Mouse (Mus musculus): ENCODE data around the gene Wdr63. TPM values are rescaled to one million over a fixed set of nuclear protein-coding genes. Genes with fewer than 3 reads are reported as not detected.

Wdr63 gene
- polyA plus RNA-seq, 1 experiment from 2014 or later: 0.31 TPM

GRCm38 (mm10) chr3:146134834-146135233 lies 26.9 kb upstream of the Wdr63 start:
- H3K27me3 ChIP-seq (ENCODE audit: control insufficient read depth, insufficient read depth, low read length): no peaks in the 10 kb centered on the region
- H3K4me2 ChIP-seq (ENCODE audit: low read depth, low read length): no peak overlapping the region
- H3K9ac ChIP-seq (replicated peaks; ENCODE audit: low read depth, low read length): no peak overlapping the region
- no peaks in the 10 kb centered on the region for H3K36me3 ChIP-seq (ENCODE audit: control insufficient read depth, insufficient read depth, low read length)
- no peak for ATAC-seq (ENCODE audit: low read depth)
- H3K4me1 ChIP-seq (ENCODE audit: control insufficient read depth, insufficient read depth, low read length): no peaks in the 10 kb centered on the region
- H3K9me3 ChIP-seq (ENCODE audit: control insufficient read depth, low read length): no peaks in the 10 kb centered on the region
- 82% methylated on average over 9 of the region's 9 CpGs for WGBS
- no peak overlapping the region for H3K4me3 ChIP-seq (ENCODE audit: low read depth, low read length)
- no peak overlapping the region for H3K27ac ChIP-seq (ENCODE audit: low read depth, low read length)

- H3K4me2 ChIP-seq (ENCODE audit: low read depth, low read length): no peak overlapping the region
- H3K4me1 ChIP-seq (ENCODE audit: control insufficient read depth, insufficient read depth, low read length): no peaks in the 10 kb centered on the region
- H3K4me3 ChIP-seq (ENCODE audit: low read depth, low read length): no peak overlapping the region
- no peak for ATAC-seq (ENCODE audit: low read depth)
- H3K27me3 ChIP-seq (ENCODE audit: control insufficient read depth, insufficient read depth, low read length): no peaks in the 10 kb centered on the region
- no peak overlapping the region for H3K27ac ChIP-seq (ENCODE audit: low read depth, low read length)
- no peaks in the 10 kb centered on the region for H3K9me3 ChIP-seq (ENCODE audit: control insufficient read depth, low read length)
- H3K36me3 ChIP-seq (ENCODE audit: control insufficient read depth, insufficient read depth, low read length): no peaks in the 10 kb centered on the region
- no peak overlapping the region for H3K9ac ChIP-seq (replicated peaks; ENCODE audit: low read depth, low read length)
- WGBS: 79% methylated on average over 6 of the region's 6 CpGs
Observed at GRCm38 (mm10) chr3:146127205-146127604, 19.3 kb upstream of the Wdr63 start.

- Histone ChIP-seq H3K4me1 (ENCODE audit: control insufficient read depth, insufficient read depth, low read length) (peaks cover 6% of the 10 kb centered on the region; the same call in 1 of the 2 replicates), H3K27ac (ENCODE audit: low read depth, low read length) (no peak overlapping the region), H3K9me3 (ENCODE audit: control insufficient read depth, low read length) (no peaks in the 10 kb centered on the region), H3K9ac (replicated peaks; ENCODE audit: low read depth, low read length) (no peak overlapping the region), H3K36me3 (ENCODE audit: control insufficient read depth, insufficient read depth, low read length) (no peaks in the 10 kb centered on the region), H3K4me3 (ENCODE audit: low read depth, low read length) (no peak overlapping the region), H3K4me2 (ENCODE audit: low read depth, low read length) (no peak overlapping the region), H3K27me3 (ENCODE audit: control insufficient read depth, insufficient read depth, low read length) (no peaks in the 10 kb centered on the region)
- ATAC-seq (ENCODE audit: low read depth): peak; percentile 56; the same call in 1 of the 2 replicates
- 59% methylated on average over 9 of the region's 9 CpGs for WGBS
Observed at GRCm38 (mm10) chr3:146123464-146123825, 15.5 kb upstream of the Wdr63 start.

DNA sequence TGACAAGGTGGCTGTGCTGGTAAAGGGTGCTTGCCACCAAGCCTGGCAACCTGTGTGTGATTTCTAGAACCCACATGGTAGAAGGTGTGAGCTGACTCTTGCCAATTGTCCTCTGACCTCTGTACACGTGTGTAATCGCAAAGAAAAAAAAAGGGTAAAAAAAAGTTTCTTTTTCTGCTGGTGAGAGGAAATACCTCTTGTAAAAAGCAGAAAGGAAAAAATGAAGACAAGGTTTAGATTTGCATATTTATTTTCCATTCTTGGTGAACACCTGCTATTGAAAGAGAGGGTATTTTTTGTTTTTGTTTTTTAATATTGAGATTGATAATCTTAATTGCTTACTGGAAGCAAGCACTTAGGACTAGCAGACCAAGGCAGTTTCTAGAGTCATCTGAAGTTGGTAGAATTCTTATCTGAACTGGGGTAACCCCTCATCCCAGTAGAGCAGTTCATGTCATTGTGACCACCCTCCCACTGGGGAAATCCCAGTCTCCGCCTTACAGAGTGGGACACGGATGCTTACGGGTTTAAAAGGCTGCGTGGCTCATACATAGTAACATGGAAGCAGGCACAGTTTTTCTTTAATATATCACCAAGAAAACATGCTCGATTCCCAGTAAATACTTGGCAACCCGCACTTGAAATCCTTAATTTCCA lies 15.0 kb upstream of the Wdr63 start:
- Histone ChIP-seq H3K4me3 (ENCODE audit: low read depth, low read length) (no peak overlapping the region), H3K36me3 (ENCODE audit: control insufficient read depth, insufficient read depth, low read length) (no peaks in the 10 kb centered on the region), H3K4me2 (ENCODE audit: low read depth, low read length) (no peak overlapping the region), H3K27ac (ENCODE audit: low read depth, low read length) (no peak overlapping the region), H3K9me3 (ENCODE audit: control insufficient read depth, low read length) (no peaks in the 10 kb centered on the region), H3K9ac (replicated peaks; ENCODE audit: low read depth, low read length) (no peak overlapping the region), H3K4me1 (ENCODE audit: control insufficient read depth, insufficient read depth, low read length) (peaks cover 6% of the 10 kb centered on the region; the same call in 1 of the 2 replicates), H3K27me3 (ENCODE audit: control insufficient read depth, insufficient read depth, low read length) (0 out of 2 replicates have a peak, but pooled peaks cover 2% of the 10 kb centered on the region)
- WGBS: 83% methylated on average over 8 of the region's 8 CpGs
- no peak for ATAC-seq (ENCODE audit: low read depth)

DNA sequence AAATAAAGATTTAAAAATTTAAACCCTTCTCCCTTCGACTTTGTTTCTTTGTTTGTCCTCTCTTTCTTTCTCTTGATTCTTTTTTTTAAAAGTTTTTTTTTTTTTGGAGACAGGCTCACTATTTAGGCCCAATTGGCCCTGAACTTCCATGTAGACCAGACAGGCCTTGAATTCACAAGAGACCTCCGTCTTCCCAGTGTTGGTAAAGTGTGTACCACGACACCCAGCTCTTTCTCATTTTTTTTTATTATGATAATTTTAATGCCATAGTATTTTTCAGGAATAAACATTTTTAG lies 14.1 kb upstream of the Wdr63 start:
- Histone ChIP-seq H3K36me3 (ENCODE audit: control insufficient read depth, insufficient read depth, low read length) (no peaks in the 10 kb centered on the region), H3K4me3 (ENCODE audit: low read depth, low read length) (no peak overlapping the region), H3K9me3 (ENCODE audit: control insufficient read depth, low read length) (no peaks in the 10 kb centered on the region), H3K9ac (replicated peaks; ENCODE audit: low read depth, low read length) (no peak overlapping the region), H3K27me3 (ENCODE audit: control insufficient read depth, insufficient read depth, low read length) (peaks cover 2% of the 10 kb centered on the region; the same call in 1 of the 2 replicates), H3K4me2 (ENCODE audit: low read depth, low read length) (no peak overlapping the region), H3K27ac (ENCODE audit: low read depth, low read length) (no peak overlapping the region), H3K4me1 (ENCODE audit: control insufficient read depth, insufficient read depth, low read length) (peaks cover 6% of the 10 kb centered on the region; the same call in 1 of the 2 replicates)
- ATAC-seq (ENCODE audit: low read depth): no peak
- WGBS: 62% methylated on average over 3 of the region's 3 CpGs

GRCm38 (mm10) chr3:146121310-146122124 lies 13.6 kb upstream of the Wdr63 start:
- no peak overlapping the region for H3K4me3 ChIP-seq (ENCODE audit: low read depth, low read length)
- 10% methylated on average over 25 of the region's 25 CpGs for WGBS
- no peak overlapping the region for H3K27ac ChIP-seq (ENCODE audit: low read depth, low read length)
- peak overlapping the region; percentile 9; the same call in 1 of the 2 replicates for H3K4me2 ChIP-seq (ENCODE audit: low read depth, low read length)
- H3K4me1 ChIP-seq (ENCODE audit: control insufficient read depth, insufficient read depth, low read length): peaks cover 6% of the 10 kb centered on the region; the same call in 1 of the 2 replicates
- H3K36me3 ChIP-seq (ENCODE audit: control insufficient read depth, insufficient read depth, low read length): no peaks in the 10 kb centered on the region
- no peak overlapping the region for H3K9ac ChIP-seq (replicated peaks; ENCODE audit: low read depth, low read length)
- ATAC-seq (ENCODE audit: low read depth): no peak; the same call in 1 of the 2 replicates
- H3K9me3 ChIP-seq (ENCODE audit: control insufficient read depth, low read length): no peaks in the 10 kb centered on the region
- H3K27me3 ChIP-seq (ENCODE audit: control insufficient read depth, insufficient read depth, low read length): peaks cover 7% of the 10 kb centered on the region; the same call in 1 of the 2 replicates

DNA sequence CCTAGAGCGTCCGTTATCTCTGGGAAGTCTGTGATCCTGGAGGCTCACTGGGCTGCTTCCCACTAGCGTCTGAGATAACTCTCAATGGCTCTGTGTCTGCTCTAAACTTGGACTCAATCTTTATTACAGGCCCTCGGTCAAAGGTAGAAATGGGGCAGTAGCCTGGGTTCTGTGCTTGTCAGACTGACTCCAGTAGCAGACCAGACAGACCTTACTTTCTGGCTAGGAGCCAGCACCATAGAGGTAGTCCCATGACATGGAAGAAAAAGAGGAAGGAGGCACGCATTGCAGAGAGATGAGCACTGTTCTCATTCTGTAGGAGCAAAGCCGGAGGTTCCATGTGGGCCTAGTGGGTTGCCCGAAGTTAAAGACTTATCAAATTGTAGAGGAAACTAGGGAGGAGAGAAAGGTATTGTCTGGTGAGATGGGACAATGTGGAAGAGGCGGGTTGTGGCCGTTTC lies 10.1 kb upstream of the Wdr63 start:
- peaks cover 7% of the 10 kb centered on the region; the same call in 1 of the 2 replicates for H3K27me3 ChIP-seq (ENCODE audit: control insufficient read depth, insufficient read depth, low read length)
- H3K4me1 ChIP-seq (ENCODE audit: control insufficient read depth, insufficient read depth, low read length): peaks cover 6% of the 10 kb centered on the region; the same call in 1 of the 2 replicates
- H3K36me3 ChIP-seq (ENCODE audit: control insufficient read depth, insufficient read depth, low read length): no peaks in the 10 kb centered on the region
- WGBS: 60% methylated on average over 9 of the region's 9 CpGs
- H3K4me3 ChIP-seq (ENCODE audit: low read depth, low read length): no peak overlapping the region
- no peak overlapping the region for H3K9ac ChIP-seq (replicated peaks; ENCODE audit: low read depth, low read length)
- no peak overlapping the region for H3K4me2 ChIP-seq (ENCODE audit: low read depth, low read length)
- ATAC-seq (ENCODE audit: low read depth): no peak
- no peak overlapping the region for H3K27ac ChIP-seq (ENCODE audit: low read depth, low read length)
- H3K9me3 ChIP-seq (ENCODE audit: control insufficient read depth, low read length): no peaks in the 10 kb centered on the region

DNA sequence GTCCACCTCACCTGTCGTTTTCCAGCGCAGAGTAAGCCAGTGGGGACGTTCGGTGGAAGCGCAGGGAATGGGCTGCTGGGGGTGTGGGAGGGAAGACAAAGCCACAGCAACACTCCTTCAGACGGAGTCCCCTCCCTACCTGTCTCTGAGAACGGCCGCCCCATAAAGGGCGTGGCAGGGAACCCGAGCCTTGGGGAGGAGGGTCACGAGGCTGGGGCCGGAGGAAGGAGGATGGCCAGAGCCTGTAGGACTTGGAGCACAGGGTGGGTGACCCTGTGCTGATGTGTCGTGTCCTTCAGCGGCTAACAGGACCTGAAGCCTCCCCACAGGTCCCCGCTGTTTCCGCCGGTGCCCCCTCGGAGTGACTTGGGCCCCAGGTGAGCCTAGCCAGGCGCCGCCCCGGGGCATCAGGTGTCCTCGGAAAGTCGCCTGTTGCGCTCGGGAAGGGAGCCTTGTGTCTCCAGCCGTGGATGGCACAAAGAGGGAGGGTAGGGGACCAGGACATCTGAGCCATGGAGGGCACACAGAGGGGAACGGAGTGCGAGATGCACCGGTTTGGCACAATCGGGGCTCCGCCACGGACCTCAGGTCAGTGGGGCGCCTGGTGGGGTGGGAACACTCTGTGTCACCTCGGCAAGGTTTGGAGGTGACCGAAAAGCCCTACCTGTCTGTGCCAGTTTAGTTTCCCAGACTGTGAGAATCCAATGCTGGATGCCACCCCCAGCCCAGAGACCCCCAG lies 9.5 kb upstream of the Wdr63 start, which contains the start of gene Mcoln3:
Mcoln3 (plus strand) TSS at position 193 of the 739 bp plus-strand sequence.
- Histone ChIP-seq H3K4me3 (ENCODE audit: low read depth, low read length) (no peak within 1 kb of the TSS), H3K36me3 (ENCODE audit: control insufficient read depth, insufficient read depth, low read length) (no peaks in the 10 kb centered on the region), H3K4me2 (ENCODE audit: low read depth, low read length) (no peak within 1 kb of the TSS), H3K27ac (ENCODE audit: low read depth, low read length) (no peak within 1 kb of the TSS), H3K27me3 (ENCODE audit: control insufficient read depth, insufficient read depth, low read length) (peaks cover 7% of the 10 kb centered on the region; the same call in 1 of the 2 replicates), H3K9ac (replicated peaks; ENCODE audit: low read depth, low read length) (no peak within 1 kb of the TSS), H3K9me3 (ENCODE audit: control insufficient read depth, low read length) (no peaks in the 10 kb centered on the region), H3K4me1 (ENCODE audit: control insufficient read depth, insufficient read depth, low read length) (peaks cover 6% of the 10 kb centered on the region; the same call in 1 of the 2 replicates)
- ATAC-seq (ENCODE audit: low read depth): no peak
- 11% methylated on average over 35 of the region's 35 CpGs for WGBS
